Mouse (Mus musculus) midbrain, embryonic 14.5 days (tissue): ENCODE measurements around the gene Antxr2. TPM values are rescaled to one million over a fixed set of nuclear protein-coding genes. Genes with fewer than 3 reads are reported as not detected.

Source experiments
- ATAC-seq: fragments of 200-750 bp; cut with Nextera tagmentation; 2 replicates; pipeline ENCODE4 v1.8.0; 2017; ENCODE audit warnings: moderate number of reproducible peaks, moderate library complexity; ENCODE audit not compliant: low FRiP score, low TSS enrichment
- DNase-seq: peaks from one replicate; pipeline ENCODE4 v3.0.0-alpha.2; 2015
- H3K27ac ChIP-seq: fragments of 300-500 bp; sonication (generic); replicated peaks from 2 replicates; pipeline ENCODE4 v1.5.1; 2014; ENCODE audit warnings: mild to moderate bottlenecking, low read depth, low read length, moderate library complexity
- H3K27me3 ChIP-seq: fragments of 300-500 bp; sonication (generic); 2 replicates; pipeline ENCODE4 v1.6.1; 2014; ENCODE audit warnings: low read length, control low read depth, mixed read lengths; ENCODE audit not compliant: control insufficient read depth, insufficient read depth
- H3K36me3 ChIP-seq: fragments of 300-500 bp; sonication (generic); 2 replicates; pipeline ENCODE4 v1.6.1; 2014; ENCODE audit warnings: low read length, control low read depth; ENCODE audit not compliant: control insufficient read depth, insufficient read depth
- H3K4me1 ChIP-seq: fragments of 300-500 bp; sonication (generic); 2 replicates; pipeline ENCODE4 v1.6.1; 2014; ENCODE audit warnings: mild to moderate bottlenecking, antibody characterized with exemption, low read length, control low read depth; ENCODE audit not compliant: control insufficient read depth, insufficient read depth
- H3K4me2 ChIP-seq: fragments of 300-500 bp; sonication (generic); 2 replicates; pipeline ENCODE4 v1.6.1; 2014; ENCODE audit warnings: mild to moderate bottlenecking, low read length, moderate library complexity
- H3K4me3 ChIP-seq: fragments of 300-500 bp; sonication (generic); replicated peaks from 2 replicates; pipeline ENCODE4 v1.5.1; 2014; ENCODE audit warnings: low read depth, low read length
- H3K9ac ChIP-seq: fragments of 300-500 bp; sonication (generic); replicated peaks from 2 replicates; pipeline ENCODE4 v1.6.1; 2014; ENCODE audit warnings: mild to moderate bottlenecking, low read length, moderate library complexity
- H3K9me3 ChIP-seq: fragments of 300-500 bp; sonication (generic); 2 replicates; pipeline ENCODE4 v1.6.1; 2016; ENCODE audit warnings: low read length, control low read depth, mixed read lengths; ENCODE audit not compliant: control insufficient read depth
- WGBS: fragments of 180-500 bp; shearing (Covaris S2); extraction: QIAGEN DNeasy Blood & Tissue Kit; methylation state at CpG from one replicate; pipeline ENCODE4 v1.1.7; 2014; 5-methylcytosine and 5-hydroxymethylcytosine counted together
- polyA plus RNA-seq: library from polyadenylated mRNA; unstranded; fragments of >200 nt; fragmentation: Nextera tagmentation; extraction: Ambion mirVana; gene quantifications from 2 replicates; pipeline ENCODE4 v1.2.1, GENCODE M21; 2014

Antxr2 gene
- polyA plus RNA-seq, 1 experiment from 2014 or later = 4.4 TPM

DNA sequence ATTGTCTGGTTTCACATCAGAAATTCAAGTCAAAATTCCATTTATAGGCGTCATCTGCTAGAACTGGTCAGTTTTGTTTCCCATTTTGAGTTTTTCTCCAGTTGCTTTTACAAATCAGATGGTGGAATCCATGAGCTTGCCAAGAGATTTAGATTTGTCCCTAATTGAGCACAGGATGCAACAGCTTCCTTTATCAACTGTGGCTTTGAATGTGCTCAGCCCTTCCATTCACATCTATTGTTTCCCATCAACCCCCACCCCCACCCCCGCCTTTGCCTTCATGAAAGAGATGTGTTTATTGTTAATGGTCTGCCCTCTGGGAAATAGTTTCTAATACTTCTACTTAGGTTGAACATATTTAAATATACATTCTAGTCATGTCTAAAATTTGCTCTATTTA is 149.4 kb downstream of the Antxr2 start:
- no peaks in the 10 kb centered on the region for H3K4me1 ChIP-seq
- H3K9me3 ChIP-seq = no peaks in the 10 kb centered on the region
- no peak overlapping the region for H3K9ac ChIP-seq
- no peaks in the 10 kb centered on the region for H3K36me3 ChIP-seq
- H3K27me3 ChIP-seq = no peaks in the 10 kb centered on the region
- no peak for ATAC-seq
- H3K4me2 ChIP-seq = no peak overlapping the region
- DNase-seq = no peak
- H3K27ac ChIP-seq = no peak overlapping the region
- H3K4me3 ChIP-seq = no peak overlapping the region
- WGBS = 75% methylated on average over 2 of the region's 2 CpGs

DNA sequence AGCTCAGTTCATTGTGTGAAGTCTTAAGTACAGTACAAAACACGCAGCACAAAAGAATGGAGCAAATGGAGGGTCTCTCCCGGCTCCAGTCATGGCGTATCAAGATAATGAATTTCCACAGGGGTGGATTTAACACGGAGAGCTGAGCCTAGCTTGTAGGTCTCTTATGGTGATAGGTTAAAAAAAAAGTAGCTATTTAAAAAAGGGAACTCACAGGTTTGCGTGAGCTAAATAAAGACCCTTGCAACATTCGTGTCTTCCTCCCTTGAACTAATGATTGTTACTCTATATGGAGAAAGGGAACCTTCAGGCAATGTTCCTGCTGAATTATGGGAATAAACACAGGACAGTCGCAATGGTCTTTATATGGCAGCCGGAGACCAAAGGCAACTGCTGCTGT is 150.7 kb downstream of the Antxr2 start:
- no peak overlapping the region for H3K4me2 ChIP-seq
- ATAC-seq = no peak
- H3K4me1 ChIP-seq = no peaks in the 10 kb centered on the region
- 52% methylated on average over 8 of the region's 8 CpGs for WGBS
- no peaks in the 10 kb centered on the region for H3K27me3 ChIP-seq
- H3K9me3 ChIP-seq = no peaks in the 10 kb centered on the region
- H3K9ac ChIP-seq = no peak overlapping the region
- DNase-seq = no peak
- no peaks in the 10 kb centered on the region for H3K36me3 ChIP-seq
- H3K4me3 ChIP-seq = no peak overlapping the region
- H3K27ac ChIP-seq = no peak overlapping the region

DNA sequence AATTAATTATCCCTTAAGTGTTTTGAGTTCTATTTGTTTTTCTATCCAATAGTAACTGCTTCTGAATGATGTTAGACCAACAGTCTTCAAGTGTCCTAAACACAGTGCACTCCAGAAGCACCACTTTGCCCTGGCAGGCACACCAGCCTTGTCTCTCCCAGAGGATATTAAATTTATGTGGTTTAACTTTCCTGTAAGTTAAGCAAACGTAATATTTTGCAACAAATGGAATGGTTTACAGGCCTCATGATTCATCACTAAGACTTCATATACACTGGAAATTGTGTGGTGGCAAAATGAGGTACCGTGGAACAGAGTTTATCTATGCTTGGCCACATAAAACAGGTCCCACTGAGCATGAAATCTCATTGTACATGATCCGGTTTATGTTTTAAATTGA is 152.0 kb downstream of the Antxr2 start:
- H3K4me1 ChIP-seq = no peaks in the 10 kb centered on the region
- DNase-seq = no peak
- H3K4me2 ChIP-seq = no peak overlapping the region
- H3K9ac ChIP-seq = no peak overlapping the region
- H3K9me3 ChIP-seq = no peaks in the 10 kb centered on the region
- H3K27ac ChIP-seq = no peak overlapping the region
- H3K36me3 ChIP-seq = no peaks in the 10 kb centered on the region
- WGBS = 50% methylated on average over 3 of the region's 3 CpGs
- ATAC-seq = no peak
- H3K4me3 ChIP-seq = no peak overlapping the region
- no peaks in the 10 kb centered on the region for H3K27me3 ChIP-seq

- Histone ChIP-seq H3K4me2 (no peak overlapping the region), H3K9me3 (no peaks in the 10 kb centered on the region), H3K27me3 (no peaks in the 10 kb centered on the region), H3K4me3 (no peak overlapping the region), H3K27ac (no peak overlapping the region), H3K36me3 (no peaks in the 10 kb centered on the region), H3K9ac (no peak overlapping the region), H3K4me1 (no peaks in the 10 kb centered on the region)
- ATAC-seq = no peak
- no peak for DNase-seq
- 94% methylated on average over 1 of the region's 1 CpGs for WGBS
Observed at GRCm38 (mm10) chr5:97878215-97878794, 152.5 kb downstream of the Antxr2 start.

DNA sequence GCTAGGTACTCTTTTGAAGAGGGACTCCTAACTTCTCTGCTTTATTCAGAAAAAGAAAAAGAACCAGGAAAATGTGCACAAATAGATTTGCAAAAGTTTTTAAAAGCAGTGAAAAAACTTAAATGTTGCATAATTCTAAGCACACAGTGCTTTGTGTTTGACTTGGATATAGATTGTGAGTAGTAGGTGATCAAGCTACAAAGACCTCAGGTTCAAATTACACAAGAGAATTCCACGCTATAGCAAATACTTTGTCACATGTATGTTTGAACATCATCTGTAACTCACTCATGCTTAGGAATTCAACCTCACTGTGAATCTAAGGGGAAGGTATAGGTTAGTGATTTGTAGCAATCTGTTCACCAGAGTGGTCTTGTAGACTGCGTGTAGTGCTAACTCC is 153.9 kb downstream of the Antxr2 start:
- Histone ChIP-seq H3K4me3 (no peak overlapping the region), H3K27me3 (no peaks in the 10 kb centered on the region), H3K4me1 (no peaks in the 10 kb centered on the region), H3K4me2 (no peak overlapping the region), H3K9me3 (no peaks in the 10 kb centered on the region), H3K9ac (no peak overlapping the region), H3K36me3 (no peaks in the 10 kb centered on the region), H3K27ac (no peak overlapping the region)
- WGBS = 92% methylated on average over 2 of the region's 2 CpGs
- ATAC-seq (no peak), DNase-seq (no peak)

GRCm38 (mm10) chr5:97867921-97868320 is 162.9 kb downstream of the Antxr2 start:
- H3K4me3 ChIP-seq = no peak overlapping the region
- H3K27me3 ChIP-seq = no peaks in the 10 kb centered on the region
- WGBS = 94% methylated on average over 2 of the region's 2 CpGs
- DNase-seq = no peak
- H3K4me2 ChIP-seq = no peak overlapping the region
- H3K9ac ChIP-seq = no peak overlapping the region
- H3K36me3 ChIP-seq = no peaks in the 10 kb centered on the region
- no peak overlapping the region for H3K27ac ChIP-seq
- H3K9me3 ChIP-seq = no peaks in the 10 kb centered on the region
- no peak for ATAC-seq
- H3K4me1 ChIP-seq = no peaks in the 10 kb centered on the region

DNA sequence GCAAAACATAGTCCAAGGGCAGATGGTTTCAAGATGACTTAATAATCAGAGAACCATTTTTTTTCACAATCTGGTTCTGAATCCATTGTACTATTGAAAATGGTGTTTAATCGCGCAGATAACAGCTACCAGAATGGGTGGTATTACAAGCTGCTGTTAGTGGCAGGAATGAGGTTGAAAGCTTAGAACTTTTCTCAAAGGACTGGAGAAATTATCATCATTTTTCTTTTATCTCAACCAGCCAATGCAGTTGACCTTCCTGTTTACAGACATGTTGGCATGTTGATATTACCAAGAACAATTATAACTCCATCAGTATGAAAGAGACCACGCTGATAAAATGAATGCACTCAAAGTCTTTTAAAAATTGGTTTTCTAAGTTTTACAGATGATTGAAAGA is 163.9 kb downstream of the Antxr2 start:
- H3K27ac ChIP-seq = no peak overlapping the region
- no peaks in the 10 kb centered on the region for H3K4me1 ChIP-seq
- no peak for ATAC-seq
- DNase-seq = no peak
- H3K4me3 ChIP-seq = no peak overlapping the region
- no peaks in the 10 kb centered on the region for H3K36me3 ChIP-seq
- no peak overlapping the region for H3K9ac ChIP-seq
- H3K4me2 ChIP-seq = no peak overlapping the region
- H3K9me3 ChIP-seq = no peaks in the 10 kb centered on the region
- no peaks in the 10 kb centered on the region for H3K27me3 ChIP-seq
- 90% methylated on average over 3 of the region's 3 CpGs for WGBS

DNA sequence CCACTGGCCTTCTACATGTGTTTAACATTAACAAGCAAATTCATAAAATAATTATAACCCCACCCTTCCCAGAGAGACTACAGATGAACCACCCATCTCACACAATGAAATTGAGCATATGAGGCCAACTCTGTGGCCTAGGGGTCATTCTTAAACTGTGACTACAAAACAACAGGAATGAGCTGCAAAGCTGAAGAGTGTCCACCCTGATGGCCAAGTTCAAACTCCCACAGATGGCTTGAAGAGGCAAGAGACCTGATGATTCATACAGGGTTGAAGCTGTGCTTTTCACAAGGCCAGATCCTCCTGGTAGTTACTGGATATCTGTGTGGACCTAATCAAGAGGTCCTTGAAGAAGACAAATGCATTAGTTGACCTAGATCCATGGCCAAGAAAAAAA is 173.7 kb downstream of the Antxr2 start:
- no peak for DNase-seq

DNA sequence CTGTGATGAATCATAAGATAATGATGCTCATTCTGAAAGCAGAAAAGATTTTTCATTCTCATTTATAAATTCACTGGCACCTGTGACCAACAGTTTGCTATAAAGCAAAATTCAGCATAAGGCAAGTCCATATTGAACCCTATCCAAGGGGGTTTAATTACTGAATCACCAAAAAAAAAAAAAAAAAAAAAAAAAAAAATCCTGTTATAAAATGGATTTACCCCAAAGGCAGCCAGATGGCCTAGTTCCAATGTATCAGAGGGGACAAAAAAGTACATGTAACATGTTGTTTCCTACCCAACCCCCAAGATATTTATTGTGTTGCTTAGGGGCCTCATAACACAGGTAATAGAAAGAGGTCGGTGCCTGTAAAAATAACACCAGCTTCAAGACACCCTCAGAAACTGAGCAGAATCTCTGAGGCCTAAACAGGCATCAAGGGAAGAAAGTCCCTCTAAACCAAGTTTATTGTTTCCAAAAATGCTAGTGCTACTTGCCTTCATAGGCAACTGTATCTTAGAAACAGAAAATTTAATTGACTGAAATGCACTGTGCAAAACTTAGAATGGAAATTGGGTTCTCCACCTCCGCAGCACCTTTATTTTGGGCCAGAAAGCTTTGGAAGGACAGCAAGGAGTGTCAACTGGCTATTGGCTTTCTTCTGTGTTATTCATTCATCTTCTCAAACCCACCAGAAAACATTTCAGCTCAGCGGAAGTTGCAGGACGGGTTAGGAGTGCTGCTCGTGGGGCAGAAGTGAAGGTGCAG is 178.7 kb downstream of the Antxr2 start:
- H3K27ac ChIP-seq = no peak overlapping the region
- no peak overlapping the region for H3K4me2 ChIP-seq
- no peak overlapping the region for H3K9ac ChIP-seq
- no peak for ATAC-seq
- no peaks in the 10 kb centered on the region for H3K36me3 ChIP-seq
- H3K27me3 ChIP-seq = no peaks in the 10 kb centered on the region
- DNase-seq = no peak
- WGBS = 96% methylated on average over 5 of the region's 5 CpGs
- H3K4me3 ChIP-seq = no peak overlapping the region
- H3K9me3 ChIP-seq = no peaks in the 10 kb centered on the region
- H3K4me1 ChIP-seq = no peaks in the 10 kb centered on the region

More for the DNA sequence above, 173.7 kb downstream of the Antxr2 start:
- Histone ChIP-seq H3K4me2 (no peak overlapping the region), H3K9me3 (no peaks in the 10 kb centered on the region), H3K9ac (no peak overlapping the region), H3K27me3 (no peaks in the 10 kb centered on the region), H3K27ac (no peak overlapping the region), H3K36me3 (no peaks in the 10 kb centered on the region), H3K4me3 (no peak overlapping the region), H3K4me1 (no peaks in the 10 kb centered on the region)
- no peak for ATAC-seq
